Mouse (Mus musculus): ENCODE measurements around the gene Tmem131.

DNA sequence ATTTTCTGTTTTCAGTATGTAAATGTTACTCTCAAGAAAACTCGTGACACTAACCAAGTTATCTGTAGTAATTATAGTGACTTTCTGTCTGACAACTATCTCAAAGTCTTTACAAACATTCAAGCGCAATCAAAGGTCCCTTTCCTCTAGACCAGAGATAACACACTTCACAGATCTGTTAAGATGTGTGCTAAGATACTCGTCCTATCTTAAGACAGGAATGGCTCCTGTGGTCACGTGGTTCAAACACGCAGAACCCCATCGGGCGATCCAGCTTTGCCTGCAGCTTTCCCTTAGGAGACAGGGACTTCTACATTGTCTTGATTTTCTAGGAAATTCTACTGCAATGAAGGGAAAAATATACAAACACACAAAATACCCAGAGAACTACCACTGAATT, 6.9 kb downstream of the Tmem131 start:
- TF ChIP-seq CTCF (IDR thresholded peaks at IDR 0.05; ENCODE audit: control insufficient read depth, insufficient read depth, insufficient replicate concordance, low read depth, low read length) (no peak), POLR2A (IDR thresholded peaks at IDR 0.05; ENCODE audit: control insufficient read depth, low read depth, low read length) (no peak)
